Mouse (Mus musculus): ENCODE measurements around the gene Pold1. TPM values are rescaled to one million over a fixed set of nuclear protein-coding genes. Genes with fewer than 3 reads are reported as not detected.
A peak's percentile ranks its signal among the peaks of the same experiment; 100 is the strongest.

Pold1 gene
- polyA plus RNA-seq, 1 experiment = 14.2 TPM

- 77% methylated on average over 1 of the region's 1 CpGs for WGBS
- H3K27ac ChIP-seq (ENCODE audit: insufficient read depth, low read depth, low read length) = no peak overlapping the region
Measured at GRCm38 (mm10) chr7:44583146-44583545, 34.5 kb upstream of the Pold1 start.

GRCm38 (mm10) chr7:44582709-44583108 is 34.1 kb upstream of the Pold1 start:
- H3K4me1 ChIP-seq (ENCODE audit: control insufficient read depth, insufficient read depth, low read length) = no peaks in the 10 kb centered on the region
- WGBS = 69% methylated on average over 5 of the region's 5 CpGs
- H3K4me3 ChIP-seq (ENCODE audit: insufficient read depth, low read depth, low read length) = no peak overlapping the region
- DNase-seq = no peak
- TF ChIP-seq POLR2A (IDR thresholded peaks at IDR 0.05; ENCODE audit: low read depth, low read length) = no peak
- no peaks in the 10 kb centered on the region for H3K36me3 ChIP-seq (ENCODE audit: control insufficient read depth, insufficient read depth, low read length)
- no peaks in the 10 kb centered on the region for H3K27me3 ChIP-seq (replicated peaks; ENCODE audit: control insufficient read depth, insufficient read depth, low read length)
- no peak overlapping the region for H3K27ac ChIP-seq (ENCODE audit: insufficient read depth, low read depth, low read length)

More at GRCm38 (mm10) chr7:44583146-44583545, 34.5 kb upstream of the Pold1 start:
- Histone ChIP-seq H3K36me3 (ENCODE audit: control insufficient read depth, insufficient read depth, low read length) (no peaks in the 10 kb centered on the region), H3K4me3 (ENCODE audit: insufficient read depth, low read depth, low read length) (no peak overlapping the region), H3K27me3 (replicated peaks; ENCODE audit: control insufficient read depth, insufficient read depth, low read length) (no peaks in the 10 kb centered on the region), H3K4me1 (ENCODE audit: control insufficient read depth, insufficient read depth, low read length) (no peaks in the 10 kb centered on the region)
- TF ChIP-seq POLR2A (IDR thresholded peaks at IDR 0.05; ENCODE audit: low read depth, low read length) (no peak), CTCF (conservative IDR thresholded peaks at IDR 0.05; ENCODE audit: insufficient read depth, insufficient read length, low read depth, low read length) (no peak)
- DNase-seq = no peak

- TF ChIP-seq POLR2A (IDR thresholded peaks at IDR 0.05; ENCODE audit: low read depth, low read length) (no peak), CTCF (conservative IDR thresholded peaks at IDR 0.05; ENCODE audit: insufficient read depth, insufficient read length, low read depth, low read length) (no peak)
- peaks cover 5% of the 10 kb centered on the region for H3K4me1 ChIP-seq (ENCODE audit: control insufficient read depth, insufficient read depth, low read length)
- no peak overlapping the region for H3K27ac ChIP-seq (ENCODE audit: insufficient read depth, low read depth, low read length)
- no peak overlapping the region for H3K4me3 ChIP-seq (ENCODE audit: insufficient read depth, low read depth, low read length)
- no peaks in the 10 kb centered on the region for H3K36me3 ChIP-seq (ENCODE audit: control insufficient read depth, insufficient read depth, low read length)
- DNase-seq = no peak
- H3K27me3 ChIP-seq (replicated peaks; ENCODE audit: control insufficient read depth, insufficient read depth, low read length) = no peaks in the 10 kb centered on the region
- WGBS = 77% methylated on average over 6 of the region's 6 CpGs
Measured at GRCm38 (mm10) chr7:44581637-44582036, 33.0 kb upstream of the Pold1 start.

GRCm38 (mm10) chr7:44576333-44576844 is 27.7 kb upstream of the Pold1 start:
- TF ChIP-seq CTCF (conservative IDR thresholded peaks at IDR 0.05; ENCODE audit: insufficient read depth, insufficient read length, low read depth, low read length) (no peak), POLR2A (IDR thresholded peaks at IDR 0.05; ENCODE audit: low read depth, low read length) (no peak)
- WGBS = 39% methylated on average over 5 of the region's 5 CpGs
- Histone ChIP-seq H3K4me1 (ENCODE audit: control insufficient read depth, insufficient read depth, low read length) (peaks cover 5% of the 10 kb centered on the region), H3K27ac (ENCODE audit: insufficient read depth, low read depth, low read length) (peak overlapping the region; percentile 14; the same call in 1 of the 2 replicates), H3K36me3 (ENCODE audit: control insufficient read depth, insufficient read depth, low read length) (no peaks in the 10 kb centered on the region), H3K4me3 (ENCODE audit: insufficient read depth, low read depth, low read length) (no peak overlapping the region), H3K27me3 (replicated peaks; ENCODE audit: control insufficient read depth, insufficient read depth, low read length) (no peaks in the 10 kb centered on the region)
- DNase-seq = peak; percentile 66

GRCm38 (mm10) chr7:44572956-44573484 is 24.4 kb upstream of the Pold1 start:
- Histone ChIP-seq H3K36me3 (ENCODE audit: control insufficient read depth, insufficient read depth, low read length) (no peaks in the 10 kb centered on the region), H3K27me3 (replicated peaks; ENCODE audit: control insufficient read depth, insufficient read depth, low read length) (no peaks in the 10 kb centered on the region), H3K4me1 (ENCODE audit: control insufficient read depth, insufficient read depth, low read length) (peaks cover 5% of the 10 kb centered on the region), H3K4me3 (ENCODE audit: insufficient read depth, low read depth, low read length) (peak overlapping the region; percentile 41), H3K27ac (ENCODE audit: insufficient read depth, low read depth, low read length) (peak overlapping the region; percentile 26; the same call in 1 of the 2 replicates)
- 71% methylated on average over 5 of the region's 5 CpGs for WGBS
- no peak for DNase-seq
- TF ChIP-seq POLR2A (IDR thresholded peaks at IDR 0.05; ENCODE audit: low read depth, low read length) (no peak), CTCF (conservative IDR thresholded peaks at IDR 0.05; ENCODE audit: insufficient read depth, insufficient read length, low read depth, low read length) (no peak)

GRCm38 (mm10) chr7:44572213-44572701 is 23.6 kb upstream of the Pold1 start, which contains the start of gene Napsa:
Gene Napsa (plus strand): TSS chr7:44572380.
- Histone ChIP-seq H3K27ac (ENCODE audit: insufficient read depth, low read depth, low read length) (peak within 1 kb of the TSS; percentile 26), H3K36me3 (ENCODE audit: control insufficient read depth, insufficient read depth, low read length) (no peaks in the 10 kb centered on the region), H3K4me3 (ENCODE audit: insufficient read depth, low read depth, low read length) (peak within 1 kb of the TSS; percentile 41), H3K4me1 (ENCODE audit: control insufficient read depth, insufficient read depth, low read length) (peaks cover 1% of the 10 kb centered on the region), H3K27me3 (replicated peaks; ENCODE audit: control insufficient read depth, insufficient read depth, low read length) (no peaks in the 10 kb centered on the region)
- TF ChIP-seq CTCF (conservative IDR thresholded peaks at IDR 0.05; ENCODE audit: insufficient read depth, insufficient read length, low read depth, low read length) = no peak
- peak; percentile 73 for TF ChIP-seq POLR2A (IDR thresholded peaks at IDR 0.05; ENCODE audit: low read depth, low read length)
- DNase-seq = peak; percentile 80
- WGBS = 22% methylated on average over 7 of the region's 7 CpGs

- peak overlapping the region; percentile 2; the same call in 1 of the 2 replicates for H3K27ac ChIP-seq (ENCODE audit: insufficient read depth, low read depth, low read length)
Measured at GRCm38 (mm10) chr7:44571811-44572210, 23.2 kb upstream of the Pold1 start.

More at GRCm38 (mm10) chr7:44571811-44572210, 23.2 kb upstream of the Pold1 start:
- Histone ChIP-seq H3K27me3 (replicated peaks; ENCODE audit: control insufficient read depth, insufficient read depth, low read length) (no peaks in the 10 kb centered on the region), H3K4me1 (ENCODE audit: control insufficient read depth, insufficient read depth, low read length) (no peaks in the 10 kb centered on the region), H3K4me3 (ENCODE audit: insufficient read depth, low read depth, low read length) (no peak overlapping the region), H3K36me3 (ENCODE audit: control insufficient read depth, insufficient read depth, low read length) (no peaks in the 10 kb centered on the region)
- peak; percentile 78 for DNase-seq
- no peak for TF ChIP-seq POLR2A (IDR thresholded peaks at IDR 0.05; ENCODE audit: low read depth, low read length)
- TF ChIP-seq CTCF (conservative IDR thresholded peaks at IDR 0.05; ENCODE audit: insufficient read depth, insufficient read length, low read depth, low read length) = no peak
- 46% methylated on average over 4 of the region's 4 CpGs for WGBS
